Mouse (Mus musculus) testis, adult 2 months (tissue): ENCODE measurements around the gene Dcp1b.

ENCODE experiments used
- CTCF ChIP-seq: fragments of 200-500 bp; IDR thresholded peaks from 2 replicates; pipeline ENCODE4 v1.5.1; 2012; ENCODE audit warnings: low read depth, mild to moderate bottlenecking, inconsistent platforms, low read length, moderate library complexity; ENCODE audit not compliant: control insufficient read depth, insufficient read depth, insufficient replicate concordance
- POLR2A ChIP-seq: fragments of 200-500 bp; IDR thresholded peaks from 2 replicates; pipeline ENCODE4 v1.6.1; 2012; ENCODE audit warnings: low read depth, mild to moderate bottlenecking, inconsistent platforms, low read length, moderate library complexity; ENCODE audit not compliant: control insufficient read depth

- no peak for TF ChIP-seq POLR2A
- no peak for TF ChIP-seq CTCF
Observed at GRCm38 (mm10) chr6:119183781-119184180, 8.7 kb downstream of the Dcp1b start.
